Mouse (Mus musculus): ENCODE measurements around the gene Bag6. TPM values are rescaled to one million over a fixed set of nuclear protein-coding genes. Genes with fewer than 3 reads are reported as not detected.
A peak's percentile ranks its signal among the peaks of the same experiment; 100 is the strongest.

Gene Bag6
- 70.3 and 77.6 TPM in 2 replicates for polyA plus RNA-seq (2016; fragmentation: Nextera tagmentation; extraction: Ambion mirVana)

DNA sequence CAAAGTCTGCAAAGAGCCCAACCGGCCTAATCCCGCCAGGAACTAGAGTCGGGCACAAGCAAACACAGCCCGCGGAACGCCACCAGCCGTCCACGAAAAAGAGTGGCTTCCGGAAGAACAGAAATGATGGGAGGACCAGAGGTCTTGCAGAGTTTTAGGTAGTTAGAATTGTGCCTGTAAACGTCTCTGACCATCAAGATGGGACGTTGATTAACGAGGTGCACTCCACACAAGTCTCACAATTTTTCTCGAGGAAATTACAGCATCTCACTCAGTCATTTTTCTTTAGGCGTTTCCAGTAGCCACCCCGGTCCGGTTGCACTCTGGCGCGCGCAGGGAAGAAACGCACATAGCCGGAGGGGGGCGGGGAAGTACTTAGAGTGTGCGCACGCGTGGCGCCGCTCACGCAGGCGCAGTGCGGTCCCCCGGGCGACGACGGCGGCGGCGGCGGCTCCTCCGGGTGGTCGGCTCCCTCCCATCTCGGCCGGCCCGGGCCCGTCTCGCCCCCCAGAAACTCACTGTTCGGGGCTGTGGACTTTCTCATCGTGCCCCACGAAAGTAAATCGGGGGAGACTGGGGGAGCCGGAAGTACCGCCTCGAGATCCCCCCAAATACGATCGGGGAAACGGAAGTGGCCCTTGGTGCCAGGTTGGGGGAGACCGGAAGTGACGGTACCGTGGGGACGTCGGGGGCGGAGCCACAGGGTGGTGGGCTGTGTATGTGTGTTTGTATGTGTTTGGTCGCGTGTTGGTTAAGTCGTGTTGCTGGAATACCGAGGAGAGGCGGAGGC, at the start of gene Bag6:
Gene Bag6 (plus strand): TSS at position 378 of the 790 bp plus-strand sequence.
- peaks cover 27% of the 10 kb centered on the region for H3K36me3 ChIP-seq
- peak within 1 kb of the TSS; percentile 99 for H3K27ac ChIP-seq
- peaks cover 20% of the 10 kb centered on the region for H3K4me1 ChIP-seq (replicated peaks)
- WGBS, result under 1% methylated on average over 66 of the region's 66 CpGs
- peak; percentile 94 for DNase-seq (ENCODE audit: low spot score)
- no peaks in the 10 kb centered on the region for H3K27me3 ChIP-seq (ENCODE audit: insufficient read depth, poor library complexity, severe bottlenecking)
- H3K9me3 ChIP-seq, result no peaks in the 10 kb centered on the region
- H3K4me3 ChIP-seq, result peak within 1 kb of the TSS; percentile 88

DNA sequence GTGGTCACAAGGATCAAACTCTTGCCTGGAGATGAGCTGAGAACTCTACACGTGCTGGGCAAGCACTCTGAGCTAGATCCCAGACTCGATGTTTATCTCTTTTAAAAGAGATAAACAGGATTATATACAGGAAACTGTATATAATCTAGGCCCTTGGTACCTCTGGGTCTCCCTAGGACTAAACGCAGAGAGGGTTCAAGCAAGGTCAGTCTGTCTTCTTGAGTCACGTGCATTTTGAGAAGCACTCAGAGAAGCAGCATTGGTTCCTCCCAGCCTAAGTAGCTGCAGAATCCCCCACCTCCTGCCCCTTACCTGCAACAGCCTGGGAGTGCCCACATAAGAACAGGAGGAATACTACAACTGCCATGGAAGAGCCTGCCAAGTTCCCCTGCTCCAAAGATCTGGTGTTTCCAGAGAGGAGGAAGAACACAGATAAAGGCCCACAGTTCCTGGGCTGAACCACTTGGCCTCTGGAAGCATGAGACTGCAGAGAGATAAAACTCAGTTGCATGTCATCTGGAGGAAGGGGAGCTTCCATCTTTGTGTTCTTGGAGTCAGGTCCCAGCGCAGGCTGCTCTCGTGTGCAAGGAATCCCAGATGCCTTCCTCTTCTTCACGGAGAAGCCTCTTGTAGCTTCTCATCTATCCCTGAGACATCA, 49.6 kb upstream of the Bag6 start, which contains the start of gene Ly6g6f:
Gene Ly6g6f (minus strand): TSS at position 403 of the 658 bp plus-strand sequence.
- Histone ChIP-seq H3K27ac (no peak within 1 kb of the TSS), H3K9me3 (no peaks in the 10 kb centered on the region), H3K27me3 (ENCODE audit: insufficient read depth, poor library complexity, severe bottlenecking) (peaks cover under 1% of the 10 kb centered on the region; the same call in 1 of the 2 replicates), H3K4me3 (no peak within 1 kb of the TSS), H3K36me3 (no peaks in the 10 kb centered on the region), H3K4me1 (replicated peaks) (peaks cover 23% of the 10 kb centered on the region)
- WGBS, result 85% methylated on average over 7 of the region's 7 CpGs
- no peak for DNase-seq (ENCODE audit: low spot score)

DNA sequence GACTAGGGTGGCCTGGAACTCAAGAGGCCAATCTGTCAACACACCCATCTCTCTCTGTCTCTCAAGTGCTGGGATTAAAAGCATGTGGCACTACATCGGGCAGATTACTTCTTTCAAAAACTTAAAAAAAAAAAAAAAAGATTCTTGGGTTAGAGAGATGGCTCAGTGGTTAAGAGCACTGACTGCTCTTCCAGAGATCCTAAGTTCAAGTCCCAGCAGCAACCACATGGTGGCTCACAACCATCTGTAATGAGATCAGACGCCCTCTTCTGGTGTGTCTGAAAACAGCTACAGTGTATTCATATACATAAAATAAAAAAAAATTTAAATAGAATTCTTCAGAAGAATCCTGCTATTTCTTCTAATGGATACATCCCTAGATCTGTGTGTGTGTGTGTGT, 46.8 kb upstream of the Bag6 start:
- DNase-seq (ENCODE audit: low spot score), result no peak
- H3K27me3 ChIP-seq (ENCODE audit: insufficient read depth, poor library complexity, severe bottlenecking), result no peaks in the 10 kb centered on the region
- H3K27ac ChIP-seq, result no peak overlapping the region
- H3K4me3 ChIP-seq, result no peak overlapping the region
- H3K4me1 ChIP-seq (replicated peaks), result peaks cover 18% of the 10 kb centered on the region
- peaks cover 27% of the 10 kb centered on the region for H3K36me3 ChIP-seq
- H3K9me3 ChIP-seq, result no peaks in the 10 kb centered on the region
- 55% methylated on average over 2 of the region's 2 CpGs for WGBS

DNA sequence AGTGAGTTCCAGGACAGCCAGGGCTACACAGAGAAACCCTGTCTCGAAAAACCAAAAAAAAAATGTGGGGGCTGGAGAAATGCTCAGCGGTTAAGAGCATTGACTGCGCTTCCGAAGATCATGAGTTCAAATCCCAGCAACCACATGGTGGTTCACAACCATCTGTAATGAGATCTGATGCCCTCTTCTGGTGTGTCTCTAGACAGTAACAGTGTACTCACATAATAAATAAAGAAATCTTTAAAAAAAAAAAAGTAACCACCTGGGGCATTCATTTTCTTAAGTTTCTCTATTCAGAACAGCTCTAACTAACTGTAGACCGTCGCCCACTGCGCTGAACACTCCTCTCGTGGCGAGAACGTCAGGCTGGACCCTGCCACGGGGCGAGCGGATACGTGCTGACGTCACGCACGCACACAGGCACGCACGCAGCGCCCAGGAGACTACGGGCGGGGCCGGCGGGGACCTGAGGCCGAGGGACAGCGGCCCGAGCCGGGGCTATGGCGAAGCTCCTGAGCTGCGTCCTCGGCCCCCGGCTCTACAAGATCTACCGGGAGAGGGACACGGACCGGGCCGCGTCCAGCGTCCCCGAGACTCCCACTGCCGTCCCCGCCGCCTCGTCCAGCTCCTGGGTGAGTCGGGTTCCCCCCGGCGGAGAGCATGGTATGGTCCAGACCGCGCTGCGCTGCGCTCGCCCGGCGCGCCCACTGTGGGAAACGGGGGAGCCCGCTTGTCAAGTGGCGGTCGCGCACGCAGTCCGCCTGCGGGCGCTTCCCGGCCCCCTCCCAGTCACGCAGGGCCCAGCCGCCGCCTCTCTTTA, 45.9 kb upstream of the Bag6 start, which contains the start of gene Abhd16a:
Gene Abhd16a (plus strand): TSS at position 439 of the 820 bp plus-strand sequence.
- no peaks in the 10 kb centered on the region for H3K9me3 ChIP-seq
- H3K4me1 ChIP-seq (replicated peaks), result peaks cover 18% of the 10 kb centered on the region
- DNase-seq (ENCODE audit: low spot score), result peak; percentile 92
- WGBS, result 2% methylated on average over 67 of the region's 67 CpGs
- peak within 1 kb of the TSS; percentile 76 for H3K4me3 ChIP-seq
- H3K36me3 ChIP-seq, result peaks cover 35% of the 10 kb centered on the region
- H3K27ac ChIP-seq, result peak within 1 kb of the TSS; percentile 99
- H3K27me3 ChIP-seq (ENCODE audit: insufficient read depth, poor library complexity, severe bottlenecking), result no peaks in the 10 kb centered on the region

DNA sequence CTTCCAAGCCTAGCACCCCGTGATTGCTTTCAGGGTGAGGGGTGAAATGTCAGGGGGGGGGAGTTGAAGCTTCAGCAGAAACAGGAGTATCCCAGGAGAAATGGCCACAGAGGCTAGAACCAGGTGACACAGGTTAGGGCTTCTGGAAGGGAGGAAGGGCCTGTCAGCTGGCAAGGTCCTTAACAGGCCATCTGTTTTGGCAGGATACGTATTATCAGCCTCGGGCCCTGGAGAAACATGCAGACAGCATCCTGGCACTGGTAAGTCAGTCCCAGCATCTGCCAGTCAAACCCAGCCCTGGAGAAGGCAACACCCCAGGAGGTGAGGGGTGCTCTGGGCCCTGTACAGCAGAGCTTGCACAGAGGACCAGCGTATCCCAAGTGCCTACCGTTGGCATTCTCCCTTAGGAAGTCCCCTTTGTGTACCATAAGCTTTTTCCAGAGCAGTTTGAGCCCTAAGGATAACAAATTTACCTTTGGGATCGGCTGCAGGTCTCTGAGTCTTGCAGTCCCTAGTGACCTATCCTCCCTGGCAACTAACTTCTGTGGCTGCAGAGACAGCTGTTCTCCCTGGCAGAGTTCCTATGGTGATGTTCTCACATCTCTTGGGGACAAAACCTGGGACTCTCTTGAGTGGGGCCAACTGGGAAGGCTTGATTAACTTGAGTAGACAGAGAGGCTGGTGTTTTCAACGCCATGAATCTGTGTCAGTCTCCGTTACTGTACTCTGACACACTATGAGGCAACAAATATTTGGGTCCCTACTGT, 44.6 kb upstream of the Bag6 start:
- H3K27ac ChIP-seq, result peak overlapping the region; percentile 99
- WGBS, result 76% methylated on average over 8 of the region's 8 CpGs
- peak overlapping the region; percentile 76 for H3K4me3 ChIP-seq
- DNase-seq (ENCODE audit: low spot score), result no peak
- H3K4me1 ChIP-seq (replicated peaks), result peaks cover 18% of the 10 kb centered on the region
- no peaks in the 10 kb centered on the region for H3K27me3 ChIP-seq (ENCODE audit: insufficient read depth, poor library complexity, severe bottlenecking)
- H3K9me3 ChIP-seq, result no peaks in the 10 kb centered on the region
- H3K36me3 ChIP-seq, result peaks cover 47% of the 10 kb centered on the region

DNA sequence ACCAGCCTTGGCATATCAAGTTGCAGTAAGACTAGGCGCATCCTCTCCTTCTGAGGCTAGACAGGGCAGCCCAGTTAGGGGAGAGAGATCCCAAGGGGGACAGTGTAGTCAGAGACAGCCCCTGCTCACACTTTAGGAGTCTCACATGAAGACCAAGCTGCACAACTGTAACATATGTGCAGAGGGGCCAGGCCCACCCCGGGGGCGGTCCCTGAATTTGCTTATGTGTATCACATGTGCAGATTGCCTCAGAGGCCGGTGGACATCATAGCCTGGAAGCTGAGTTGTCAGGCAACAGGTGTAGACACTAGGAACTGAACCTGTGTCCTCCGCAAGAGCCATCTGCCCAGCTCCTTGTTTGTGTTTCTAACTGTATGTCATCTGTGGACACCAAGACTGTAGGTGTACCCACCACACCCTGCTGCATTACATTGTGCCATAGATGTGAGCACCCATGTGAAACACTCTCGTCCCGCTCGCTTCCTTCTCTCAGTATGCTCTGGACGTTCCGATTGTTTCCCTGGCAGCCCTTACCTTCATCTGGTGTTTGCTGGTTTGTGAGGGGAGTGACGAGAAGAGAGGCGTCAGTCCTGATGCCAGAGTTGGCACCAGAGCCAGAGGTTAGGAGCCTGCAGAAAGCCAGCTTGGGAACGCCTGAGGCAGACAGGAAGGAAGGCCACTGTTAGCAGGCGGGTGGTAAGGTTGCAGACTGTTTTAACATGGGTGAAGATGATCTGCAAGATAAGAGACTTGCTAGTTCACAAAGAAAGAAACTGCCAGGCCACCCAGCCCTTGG, 42.4 kb upstream of the Bag6 start:
- Histone ChIP-seq H3K4me1 (replicated peaks) (peaks cover 18% of the 10 kb centered on the region), H3K27me3 (ENCODE audit: insufficient read depth, poor library complexity, severe bottlenecking) (no peaks in the 10 kb centered on the region), H3K9me3 (no peaks in the 10 kb centered on the region), H3K4me3 (no peak overlapping the region), H3K27ac (no peak overlapping the region), H3K36me3 (peaks cover 68% of the 10 kb centered on the region)
- no peak for DNase-seq (ENCODE audit: low spot score)
- WGBS, result 88% methylated on average over 14 of the region's 14 CpGs

DNA sequence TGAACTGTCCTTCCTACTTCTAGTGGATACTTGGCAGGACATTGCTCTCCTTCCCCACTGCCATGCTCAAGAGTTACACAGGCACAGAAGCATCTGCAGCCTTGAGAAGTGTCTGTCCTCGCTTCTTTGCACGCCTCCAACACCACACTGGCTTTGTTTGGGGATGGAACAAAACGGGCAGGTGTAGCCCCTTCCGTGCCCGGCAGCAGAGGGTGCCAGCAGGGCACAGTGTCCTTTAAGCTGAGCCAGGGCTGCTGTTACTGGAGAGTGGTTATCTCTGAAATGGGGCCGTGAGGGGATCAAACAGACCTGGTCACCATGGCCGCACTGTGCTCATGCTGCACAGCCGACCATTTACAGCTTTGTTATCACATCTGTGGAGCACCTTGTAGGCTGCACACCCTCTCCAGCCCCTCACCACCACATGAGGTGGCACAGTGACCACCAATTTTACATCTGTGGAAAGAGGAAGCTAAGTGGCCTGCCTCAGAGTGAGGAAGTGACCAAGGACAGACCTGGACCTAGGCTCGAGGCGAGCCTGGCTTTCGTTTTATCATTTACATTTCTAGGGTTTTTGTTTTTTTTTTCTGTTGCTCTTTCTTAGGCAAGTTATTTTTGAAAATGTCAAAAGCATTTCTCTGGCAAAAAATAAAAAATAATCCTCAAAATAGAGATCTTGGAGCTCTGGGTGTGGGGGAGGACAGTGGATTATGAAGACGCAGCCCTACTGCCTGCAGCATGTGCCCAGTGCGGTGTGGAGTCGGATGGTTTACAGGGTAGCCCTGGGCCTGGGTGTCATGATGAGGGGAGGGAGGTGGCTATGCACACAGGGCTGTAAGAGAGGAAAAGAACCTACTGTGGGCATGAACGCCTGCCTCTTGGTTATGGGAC, 40.3 kb upstream of the Bag6 start:
- Histone ChIP-seq H3K4me3 (no peak overlapping the region), H3K27me3 (ENCODE audit: insufficient read depth, poor library complexity, severe bottlenecking) (no peaks in the 10 kb centered on the region), H3K27ac (no peak overlapping the region), H3K36me3 (peaks cover 89% of the 10 kb centered on the region), H3K9me3 (no peaks in the 10 kb centered on the region), H3K4me1 (replicated peaks) (peaks cover 13% of the 10 kb centered on the region)
- WGBS, result 93% methylated on average over 15 of the region's 15 CpGs
- DNase-seq (ENCODE audit: low spot score), result no peak

DNA sequence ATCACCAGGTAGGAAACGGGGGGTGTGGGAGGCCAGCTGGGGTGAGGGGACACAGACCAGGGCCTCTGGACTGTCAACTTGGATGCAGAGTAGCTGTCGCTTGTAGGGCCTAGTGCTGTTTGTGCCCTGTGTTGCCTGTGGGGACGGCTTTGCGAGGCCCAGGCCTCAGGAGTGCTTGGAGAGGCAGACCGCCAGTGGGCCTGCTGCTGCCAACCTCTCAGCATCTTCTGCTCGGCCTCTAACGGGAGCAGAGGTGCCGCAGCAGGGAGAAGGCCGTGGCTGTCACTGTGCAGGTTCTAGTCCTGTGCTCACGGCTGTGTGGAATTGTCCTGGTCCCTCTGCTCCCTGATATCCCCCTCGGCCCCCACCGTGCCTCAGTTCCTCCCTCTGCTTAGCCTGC, 38.4 kb upstream of the Bag6 start:
- H3K27me3 ChIP-seq (ENCODE audit: insufficient read depth, poor library complexity, severe bottlenecking), result no peaks in the 10 kb centered on the region
- H3K36me3 ChIP-seq, result peaks cover 96% of the 10 kb centered on the region
- no peaks in the 10 kb centered on the region for H3K9me3 ChIP-seq
- no peak overlapping the region for H3K27ac ChIP-seq
- DNase-seq (ENCODE audit: low spot score), result no peak
- H3K4me3 ChIP-seq, result 0 out of 2 replicates have a peak overlapping the region, but pooled peaks have one; percentile 16
- no peaks in the 10 kb centered on the region for H3K4me1 ChIP-seq (replicated peaks)
- WGBS, result 88% methylated on average over 12 of the region's 12 CpGs

DNA sequence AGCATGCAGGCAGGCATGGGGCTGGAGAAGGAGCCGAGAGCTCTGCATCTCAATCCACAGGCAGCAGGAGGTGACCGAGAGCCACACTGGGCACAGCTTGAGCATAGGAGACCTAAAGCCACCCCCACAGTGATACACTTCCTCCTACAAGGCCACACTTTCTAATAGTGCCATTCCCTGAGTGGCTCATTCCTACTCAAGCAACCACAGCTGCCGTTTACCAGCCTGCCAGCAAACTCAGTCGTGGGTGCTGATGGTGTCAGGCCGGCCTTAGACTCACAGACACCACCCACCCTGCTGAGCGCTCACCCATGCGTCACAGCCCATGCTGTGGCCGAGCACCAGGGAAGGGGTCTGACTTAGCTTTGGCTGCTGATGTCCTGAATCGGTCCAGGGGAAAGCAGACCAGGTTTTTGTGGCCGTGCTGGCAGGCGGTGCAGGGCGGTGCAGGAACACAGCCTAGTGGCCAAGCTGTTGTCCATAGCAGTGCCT, 37.8 kb upstream of the Bag6 start:
- Histone ChIP-seq H3K27ac (no peak overlapping the region), H3K27me3 (ENCODE audit: insufficient read depth, poor library complexity, severe bottlenecking) (no peaks in the 10 kb centered on the region), H3K4me1 (replicated peaks) (peaks cover 2% of the 10 kb centered on the region; the same call in 1 of the 2 replicates), H3K4me3 (no peak overlapping the region), H3K36me3 (peaks cover 96% of the 10 kb centered on the region), H3K9me3 (no peaks in the 10 kb centered on the region)
- 78% methylated on average over 12 of the region's 12 CpGs for WGBS
- no peak for DNase-seq (ENCODE audit: low spot score)

DNA sequence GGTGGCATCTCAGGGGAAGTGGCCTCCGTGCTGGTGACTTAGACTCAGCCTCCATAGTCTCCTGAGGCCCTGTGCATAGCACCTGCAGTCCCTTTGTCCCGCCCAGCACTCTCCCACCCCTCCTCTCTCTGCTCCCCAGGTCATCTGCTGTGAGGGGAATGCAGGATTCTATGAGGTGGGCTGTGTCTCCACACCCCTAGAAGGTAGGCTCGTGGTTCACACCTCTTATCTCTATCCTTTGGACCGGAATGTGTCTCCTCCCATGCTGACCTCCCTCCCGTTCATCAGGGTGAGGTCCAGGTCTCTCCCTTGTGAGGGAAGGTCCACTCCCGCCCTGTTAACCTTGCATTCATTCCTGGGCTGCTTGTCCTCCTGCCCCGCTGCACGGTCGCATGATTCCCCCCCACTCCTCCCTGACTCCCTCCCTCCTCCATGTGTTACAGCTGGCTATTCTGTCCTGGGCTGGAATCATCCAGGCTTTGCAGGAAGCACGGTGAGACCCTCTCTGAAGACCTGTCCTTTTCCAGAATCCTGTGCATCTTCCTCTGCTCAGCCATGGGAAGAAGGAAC, 34.7 kb upstream of the Bag6 start:
- Histone ChIP-seq H3K36me3 (peaks cover 95% of the 10 kb centered on the region), H3K4me1 (replicated peaks) (peaks cover 13% of the 10 kb centered on the region), H3K9me3 (no peaks in the 10 kb centered on the region), H3K27me3 (ENCODE audit: insufficient read depth, poor library complexity, severe bottlenecking) (no peaks in the 10 kb centered on the region), H3K4me3 (no peak overlapping the region), H3K27ac (no peak overlapping the region)
- no peak for DNase-seq (ENCODE audit: low spot score)
- WGBS, result 74% methylated on average over 10 of the region's 10 CpGs
